Mouse (Mus musculus) hindlimb bud, embryonic 11.5 days (tissue): ENCODE measurements around the gene Pnlip.

Experiments used
- DNase-seq: peaks from one replicate; pipeline ENCODE4 v3.0.0-alpha.2; 2012; ENCODE audit warnings: low read depth, low spot score; ENCODE audit errors: extremely low spot score

The Pnlip gene

GRCm38 (mm10) chr19:58652198-58652597, at the start of gene Pnlip:
Pnlip (plus strand) TSS chr19:58652498.
- no peak for DNase-seq

GRCm38 (mm10) chr19:58609716-58610115, 42.6 kb upstream of the Pnlip start:
- no peak for DNase-seq

- DNase-seq: no peak
Measured at GRCm38 (mm10) chr19:58612745-58613144, 39.6 kb upstream of the Pnlip start.

- DNase-seq: no peak
Measured at GRCm38 (mm10) chr19:58616606-58617005, 35.7 kb upstream of the Pnlip start.

GRCm38 (mm10) chr19:58620661-58621060, 31.6 kb upstream of the Pnlip start:
- no peak for DNase-seq

GRCm38 (mm10) chr19:58621646-58622045, 30.7 kb upstream of the Pnlip start:
- no peak for DNase-seq

GRCm38 (mm10) chr19:58624799-58625198, 27.5 kb upstream of the Pnlip start:
- DNase-seq: no peak

- DNase-seq: no peak
Measured at GRCm38 (mm10) chr19:58625254-58625947, 26.9 kb upstream of the Pnlip start.

- DNase-seq: no peak
Measured at GRCm38 (mm10) chr19:58627406-58628337, 24.6 kb upstream of the Pnlip start.

- no peak for DNase-seq
Measured at GRCm38 (mm10) chr19:58629351-58629773, 22.9 kb upstream of the Pnlip start.

- no peak for DNase-seq
Measured at GRCm38 (mm10) chr19:58650036-58650435, 2.3 kb upstream of the Pnlip start.

GRCm38 (mm10) chr19:58662098-58662497, 9.8 kb downstream of the Pnlip start:
- no peak for DNase-seq

- DNase-seq: no peak
Measured at GRCm38 (mm10) chr19:58663317-58663716, 11.0 kb downstream of the Pnlip start.

GRCm38 (mm10) chr19:58664901-58665300, 12.6 kb downstream of the Pnlip start:
- no peak for DNase-seq

GRCm38 (mm10) chr19:58674644-58675043, 22.3 kb downstream of the Pnlip start:
- no peak for DNase-seq

- no peak for DNase-seq
Measured at GRCm38 (mm10) chr19:58677117-58677516, 24.8 kb downstream of the Pnlip start.

- no peak for DNase-seq
Measured at GRCm38 (mm10) chr19:58688933-58689332, 36.6 kb downstream of the Pnlip start.

- no peak for DNase-seq
Measured at GRCm38 (mm10) chr19:58695314-58695713, 43.0 kb downstream of the Pnlip start.

- DNase-seq: no peak
Measured at GRCm38 (mm10) chr19:58696235-58696634, 43.9 kb downstream of the Pnlip start.

GRCm38 (mm10) chr19:58704556-58704955, 52.3 kb downstream of the Pnlip start:
- no peak for DNase-seq

- no peak for DNase-seq
Measured at GRCm38 (mm10) chr19:58708611-58709010, 56.3 kb downstream of the Pnlip start.

- no peak for DNase-seq
Measured at GRCm38 (mm10) chr19:58717925-58718324, 65.6 kb downstream of the Pnlip start.
